Mouse (Mus musculus) midbrain, embryonic 12.5 days (tissue): ENCODE results near the gene Creb3l1. TPM values are rescaled to one million over a fixed set of nuclear protein-coding genes. Genes with fewer than 3 reads are reported as not detected.

ENCODE experiments used
- ATAC-seq: fragments of 200-750 bp; cut with Nextera tagmentation; 2 replicates; pipeline ENCODE4 v1.8.0; 2017; ENCODE audit warnings: low read depth, moderate TSS enrichment, moderate library complexity; ENCODE audit not compliant: low FRiP score
- H3K27ac ChIP-seq: fragments of 300-500 bp; sonication (generic); replicated peaks from 2 replicates; pipeline ENCODE4 v1.5.1; 2016; ENCODE audit warnings: mild to moderate bottlenecking
- H3K27me3 ChIP-seq: fragments of 300-500 bp; sonication (generic); 2 replicates; pipeline ENCODE4 v1.6.1; 2016; ENCODE audit warnings: mild to moderate bottlenecking
- H3K36me3 ChIP-seq: fragments of 300-500 bp; sonication (generic); 2 replicates; pipeline ENCODE4 v1.6.1; 2016
- H3K4me1 ChIP-seq: fragments of 300-500 bp; sonication (generic); 2 replicates; pipeline ENCODE4 v1.6.1; 2016
- H3K4me2 ChIP-seq: fragments of 300-500 bp; sonication (generic); replicated peaks from 2 replicates; pipeline ENCODE4 v1.6.1; 2016; ENCODE audit warnings: mild to moderate bottlenecking, moderate library complexity
- H3K4me3 ChIP-seq: fragments of 300-500 bp; sonication (generic); 2 replicates; pipeline ENCODE4 v1.5.1; 2016; ENCODE audit warnings: mild to moderate bottlenecking
- H3K9ac ChIP-seq: fragments of 300-500 bp; sonication (generic); replicated peaks from 2 replicates; pipeline ENCODE4 v1.6.1; 2016; ENCODE audit warnings: mild to moderate bottlenecking, moderate library complexity
- H3K9me3 ChIP-seq: fragments of 300-500 bp; sonication (generic); 2 replicates; pipeline ENCODE4 v1.6.1; 2016; ENCODE audit warnings: mild to moderate bottlenecking
- WGBS: fragments of 180-500 bp; shearing (Covaris S2); methylation state at CpG from one replicate; pipeline ENCODE4 v1.1.7; 2016; 5-methylcytosine and 5-hydroxymethylcytosine counted together
- polyA plus RNA-seq: library from polyadenylated mRNA; unstranded; fragments of >200 nt; fragmentation: Nextera tagmentation; extraction: Ambion mirVana; gene quantifications from 2 replicates; pipeline ENCODE4 v1.2.1, GENCODE M21; 2016

Creb3l1 gene
- polyA plus RNA-seq, 1 experiment from 2014 or later, result 2.5 TPM

- no peaks in the 10 kb centered on the region for H3K36me3 ChIP-seq
- no peak for ATAC-seq
- H3K27me3 ChIP-seq, result peaks cover 20% of the 10 kb centered on the region
- no peak overlapping the region for H3K4me2 ChIP-seq
- 0 out of 2 replicates have a peak, but pooled peaks cover 7% of the 10 kb centered on the region for H3K4me1 ChIP-seq
- H3K9me3 ChIP-seq, result no peaks in the 10 kb centered on the region
- no peak overlapping the region for H3K9ac ChIP-seq
- 84% methylated on average over 10 of the region's 10 CpGs for WGBS
- H3K4me3 ChIP-seq, result no peak overlapping the region
- no peak overlapping the region for H3K27ac ChIP-seq
These were observed 5.3 kb upstream of the Creb3l1 start for GRCm38 (mm10) chr2:92029387-92030133.

GRCm38 (mm10) chr2:92027811-92028590 is 3.7 kb upstream of the Creb3l1 start:
- Histone ChIP-seq H3K9ac (no peak overlapping the region), H3K27ac (no peak overlapping the region), H3K4me2 (no peak overlapping the region), H3K36me3 (no peaks in the 10 kb centered on the region), H3K4me1 (peaks cover 16% of the 10 kb centered on the region), H3K9me3 (no peaks in the 10 kb centered on the region), H3K4me3 (no peak overlapping the region), H3K27me3 (peaks cover 35% of the 10 kb centered on the region)
- no peak for ATAC-seq
- 68% methylated on average over 11 of the region's 11 CpGs for WGBS

GRCm38 (mm10) chr2:92025966-92026365 is 1.7 kb upstream of the Creb3l1 start:
- no peak for ATAC-seq
- no peak overlapping the region for H3K4me2 ChIP-seq
- WGBS, result 76% methylated on average over 6 of the region's 6 CpGs
- peaks cover 16% of the 10 kb centered on the region for H3K4me1 ChIP-seq
- H3K9me3 ChIP-seq, result no peaks in the 10 kb centered on the region
- no peaks in the 10 kb centered on the region for H3K36me3 ChIP-seq
- no peak overlapping the region for H3K9ac ChIP-seq
- peaks cover 53% of the 10 kb centered on the region for H3K27me3 ChIP-seq
- H3K27ac ChIP-seq, result no peak overlapping the region
- H3K4me3 ChIP-seq, result no peak overlapping the region

GRCm38 (mm10) chr2:92025202-92025601 is 900 bp upstream of the Creb3l1 start:
- H3K36me3 ChIP-seq, result no peaks in the 10 kb centered on the region
- peaks cover 53% of the 10 kb centered on the region for H3K27me3 ChIP-seq
- no peaks in the 10 kb centered on the region for H3K9me3 ChIP-seq
- ATAC-seq, result no peak
- WGBS, result 78% methylated on average over 2 of the region's 2 CpGs
- H3K27ac ChIP-seq, result no peak overlapping the region
- H3K4me1 ChIP-seq, result peaks cover 9% of the 10 kb centered on the region
- H3K9ac ChIP-seq, result no peak overlapping the region
- no peak overlapping the region for H3K4me3 ChIP-seq
- H3K4me2 ChIP-seq, result no peak overlapping the region

GRCm38 (mm10) chr2:92023362-92024273 is 684 bp downstream of the Creb3l1 start:
- H3K27ac ChIP-seq, result no peak overlapping the region
- H3K9me3 ChIP-seq, result no peaks in the 10 kb centered on the region
- peaks cover 9% of the 10 kb centered on the region for H3K4me1 ChIP-seq
- peak; percentile 34 for ATAC-seq
- H3K9ac ChIP-seq, result peak overlapping the region; percentile 58
- H3K4me2 ChIP-seq, result peak overlapping the region; percentile 99
- H3K36me3 ChIP-seq, result no peaks in the 10 kb centered on the region
- H3K27me3 ChIP-seq, result peaks cover 59% of the 10 kb centered on the region
- 5% methylated on average over 52 of the region's 56 CpGs for WGBS
- H3K4me3 ChIP-seq, result peak overlapping the region; percentile 64

- Histone ChIP-seq H3K36me3 (no peaks in the 10 kb centered on the region), H3K9me3 (no peaks in the 10 kb centered on the region), H3K27ac (no peak overlapping the region), H3K4me3 (no peak overlapping the region), H3K4me1 (peaks cover 9% of the 10 kb centered on the region), H3K27me3 (peaks cover 46% of the 10 kb centered on the region), H3K9ac (no peak overlapping the region), H3K4me2 (no peak overlapping the region)
- 60% methylated on average over 4 of the region's 4 CpGs for WGBS
- ATAC-seq, result no peak
These were observed 3.5 kb downstream of the Creb3l1 start for GRCm38 (mm10) chr2:92020676-92021265.

- WGBS, result 84% methylated on average over 1 of the region's 1 CpGs
- no peak for ATAC-seq
- Histone ChIP-seq H3K9ac (no peak overlapping the region), H3K4me2 (no peak overlapping the region), H3K4me3 (no peak overlapping the region), H3K27ac (no peak overlapping the region), H3K9me3 (no peaks in the 10 kb centered on the region), H3K27me3 (peaks cover 20% of the 10 kb centered on the region), H3K4me1 (no peaks in the 10 kb centered on the region), H3K36me3 (no peaks in the 10 kb centered on the region)
These were observed 6.9 kb downstream of the Creb3l1 start for GRCm38 (mm10) chr2:92017440-92017839.

GRCm38 (mm10) chr2:92016981-92017380 is 7.3 kb downstream of the Creb3l1 start:
- Histone ChIP-seq H3K9ac (no peak overlapping the region), H3K4me2 (no peak overlapping the region), H3K27ac (no peak overlapping the region), H3K27me3 (peaks cover 19% of the 10 kb centered on the region), H3K4me1 (no peaks in the 10 kb centered on the region), H3K9me3 (no peaks in the 10 kb centered on the region), H3K36me3 (no peaks in the 10 kb centered on the region), H3K4me3 (no peak overlapping the region)
- 63% methylated on average over 3 of the region's 3 CpGs for WGBS
- no peak for ATAC-seq

GRCm38 (mm10) chr2:92014891-92015290 is 9.4 kb downstream of the Creb3l1 start:
- H3K9ac ChIP-seq, result no peak overlapping the region
- H3K27me3 ChIP-seq, result peaks cover 28% of the 10 kb centered on the region
- no peak overlapping the region for H3K27ac ChIP-seq
- no peaks in the 10 kb centered on the region for H3K36me3 ChIP-seq
- 76% methylated on average over 5 of the region's 5 CpGs for WGBS
- no peaks in the 10 kb centered on the region for H3K4me1 ChIP-seq
- no peak for ATAC-seq
- no peaks in the 10 kb centered on the region for H3K9me3 ChIP-seq
- H3K4me2 ChIP-seq, result no peak overlapping the region
- H3K4me3 ChIP-seq, result no peak overlapping the region

GRCm38 (mm10) chr2:92014248-92014647 is 10.1 kb downstream of the Creb3l1 start:
- Histone ChIP-seq H3K4me3 (no peak overlapping the region), H3K27ac (no peak overlapping the region), H3K9me3 (no peaks in the 10 kb centered on the region), H3K27me3 (peaks cover 34% of the 10 kb centered on the region), H3K9ac (no peak overlapping the region), H3K36me3 (no peaks in the 10 kb centered on the region), H3K4me2 (no peak overlapping the region), H3K4me1 (no peaks in the 10 kb centered on the region)
- no peak for ATAC-seq
- 89% methylated on average over 6 of the region's 6 CpGs for WGBS

- no peaks in the 10 kb centered on the region for H3K9me3 ChIP-seq
- H3K27me3 ChIP-seq, result peaks cover 30% of the 10 kb centered on the region
- ATAC-seq, result no peak
- no peak overlapping the region for H3K4me3 ChIP-seq
- no peak overlapping the region for H3K9ac ChIP-seq
- 45% methylated on average over 8 of the region's 8 CpGs for WGBS
- no peak overlapping the region for H3K4me2 ChIP-seq
- no peaks in the 10 kb centered on the region for H3K36me3 ChIP-seq
- no peak overlapping the region for H3K27ac ChIP-seq
- 0 out of 2 replicates have a peak, but pooled peaks cover 4% of the 10 kb centered on the region for H3K4me1 ChIP-seq
These were observed 11.4 kb downstream of the Creb3l1 start for GRCm38 (mm10) chr2:92012768-92013445.
